In the genomic region with DNA sequence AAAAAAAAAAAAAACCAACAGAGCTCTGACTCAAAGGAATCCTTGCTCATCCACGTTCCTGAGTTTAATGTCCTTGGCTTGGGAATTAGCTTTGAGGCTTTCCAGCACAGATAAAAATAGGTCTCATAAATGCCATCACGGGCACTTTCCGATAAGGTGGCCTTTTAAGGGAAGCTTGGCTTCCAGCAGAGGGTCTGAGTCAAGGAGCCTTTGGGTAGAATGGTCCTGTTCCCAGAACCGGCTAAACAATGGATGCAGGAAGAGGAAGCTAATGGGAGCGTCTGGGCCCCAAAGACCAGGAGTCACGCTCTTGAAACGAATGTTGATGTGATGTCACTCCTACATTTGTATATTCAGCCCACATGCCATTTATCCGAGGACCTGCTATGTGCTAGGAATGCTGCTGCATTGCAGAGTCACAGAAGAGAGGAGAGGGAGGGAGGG, we compare ENCODE assay signal across 11 mouse cellular contexts. TPM values are rescaled to one million over a fixed set of nuclear protein-coding genes. Genes with fewer than 3 reads are reported as not detected.
DNase-seq lines count a peak whose midpoint lies in the region; ATAC-seq and TF ChIP-seq lines count a peak whose summit lies in the region.
"Had no signal": no experiment of that assay in that cellular context is flagged by ENCODE, and none has a peak within 500 bp of the region (broad histone marks: within the 10 kb centered on the region; RNA-seq: fewer than 3 reads in every experiment).

No protein-coding gene starts in this region.

- H3K27ac ChIP-seq in lung, embryonic 14.5 days (ENCODE audit: low read depth), result no peak overlapping the region
- H3K27ac ChIP-seq: limb, embryonic 15.5 days had no signal

- no peak overlapping the region for H3K9ac ChIP-seq in lung, embryonic 14.5 days
- H3K9ac ChIP-seq: limb, embryonic 15.5 days had no signal

- H3K4me2 ChIP-seq in lung, embryonic 14.5 days, result no peak overlapping the region
- H3K4me2 ChIP-seq: limb, embryonic 15.5 days had no signal

- no peaks in the 10 kb centered on the region for H3K36me3 ChIP-seq in lung, embryonic 14.5 days (ENCODE audit: insufficient read depth)
- H3K36me3 ChIP-seq: limb, embryonic 15.5 days had no signal

- H3K4me3 ChIP-seq in lung, embryonic 14.5 days (ENCODE audit: low read depth, low read length), result no peak overlapping the region
- H3K4me3 ChIP-seq: limb, embryonic 15.5 days had no signal

- TF ChIP-seq CTCF in lung, embryonic 14.5 days (IDR thresholded peaks at IDR 0.05; ENCODE audit: low read depth), result no peak

- no peak for ATAC-seq in lung, embryonic 14.5 days (ENCODE audit: insufficient read depth)
- no peak for ATAC-seq in megakaryocyte, adult 5-6 weeks (ENCODE audit: poor library complexity, severe bottlenecking)

- no peaks in the 10 kb centered on the region for H3K9me3 ChIP-seq in lung, embryonic 14.5 days (ENCODE audit: low read depth, low read length)
- H3K9me3 ChIP-seq: limb, embryonic 15.5 days had no signal

- H3K27me3 ChIP-seq in lung, embryonic 14.5 days (ENCODE audit: insufficient read depth, low read length), result no peaks in the 10 kb centered on the region; the same call in 1 of the 2 replicates

- DNase-seq in cerebellum, adult 11-12 months, result peak; percentile 57
- DNase-seq in cerebellum, adult 11 months, result no peak
- DNase-seq in lung, embryonic 14.5 days, result peak; percentile 22
- DNase-seq in lung, adult 18-20 months, result no peak
- peak; percentile 75 for DNase-seq in gonadal fat pad, adult 2 months (ENCODE audit: low read depth)
- DNase-seq in skeletal muscle tissue, adult 2 months (ENCODE audit: low read depth, low spot score), result peak; percentile 48
- DNase-seq in neural tube, embryonic 10.5 days (ENCODE audit: extremely low spot score, low spot score), result no peak
- DNase-seq: right cerebral cortex, postnatal 4 days; thymus, postnatal 4 days had no signal

- 0 out of 2 replicates have a peak, but pooled peaks cover 7% of the 10 kb centered on the region for H3K4me1 ChIP-seq in lung, embryonic 14.5 days (ENCODE audit: insufficient read depth)

- 25% methylated on average over 8 of the region's 8 CpGs for WGBS in lung, embryonic 14.5 days

RNA-seq across cellular contexts. Expression of gene Spop, which starts 11.2 kb away (rescaled TPM):
- 112 and 114 TPM in 2 replicates for polyA plus RNA-seq in lung, embryonic 14.5 days (2014; fragmentation: Nextera tagmentation; extraction: Ambion mirVana)
- 38.5 and 70.1 TPM in 2 replicates for polyA plus RNA-seq in gonadal fat pad, adult 2 months (2012; rRNA removed)
- total RNA-seq in megakaryocyte, adult 5-6 weeks (2015), result 102 and 112 TPM in 2 replicates
- total RNA-seq in megakaryocyte, adult 5-6 weeks (2017), result 76.1 and 83.3 TPM in 2 replicates

RNA-seq across cellular contexts. Expression of gene Slc35b1, which starts 18.2 kb away (rescaled TPM):
- 104 and 112 TPM in 2 replicates for polyA plus RNA-seq in lung, embryonic 14.5 days (2014; fragmentation: Nextera tagmentation; extraction: Ambion mirVana)
- 157 TPM in 2 replicates for polyA plus RNA-seq in gonadal fat pad, adult 2 months (2012; rRNA removed)
- 44.9 and 59.7 TPM in 2 replicates for total RNA-seq in megakaryocyte, adult 5-6 weeks (2015)
- 59.2 and 62.2 TPM in 2 replicates for total RNA-seq in megakaryocyte, adult 5-6 weeks (2017)

Comparison
In these comparisons a context has a peak if more than half of its experiments do, and no peak if none do; other contexts are left out.
1. DNase-seq: peak in cerebellum, adult 11-12 months (single experiment), lung, embryonic 14.5 days (single experiment), gonadal fat pad, adult 2 months (single experiment) and skeletal muscle tissue, adult 2 months (single experiment); none in cerebellum, adult 11 months (single experiment), lung, adult 18-20 months (0 of 2) and neural tube, embryonic 10.5 days (single experiment).